Mouse (Mus musculus): ENCODE results near the gene Bsn. TPM values are rescaled to one million over a fixed set of nuclear protein-coding genes. Genes with fewer than 3 reads are reported as not detected.
A peak's percentile ranks its signal among the peaks of the same experiment; 100 is the strongest.
"Not testable (repeated sequence)": the region's sequence is repeated elsewhere in the genome, so short reads cannot be mapped to it uniquely, and the experiment has no call there.

Gene Bsn
- polyA plus RNA-seq, 1 experiment from 2014 or later = 0.24 TPM

GRCm38 (mm10) chr9:108201160-108201559, 11.0 kb upstream of the Bsn start:
- Histone ChIP-seq H3K4me3 (ENCODE audit: low read depth, low read length) (no peak overlapping the region), H3K4me2 (peak overlapping the region; percentile 56), H3K27me3 (ENCODE audit: insufficient read depth, low read length) (no peaks in the 10 kb centered on the region), H3K4me1 (ENCODE audit: insufficient read depth) (0 out of 2 replicates have a peak, but pooled peaks cover 2% of the 10 kb centered on the region), H3K9ac (peak overlapping the region; percentile 32; the same call in 1 of the 2 replicates), H3K27ac (ENCODE audit: low read depth) (no peak overlapping the region), H3K9me3 (ENCODE audit: low read depth, low read length) (no peaks in the 10 kb centered on the region), H3K36me3 (ENCODE audit: insufficient read depth) (peaks cover 3% of the 10 kb centered on the region)
- DNase-seq (peak; percentile 97), ATAC-seq (ENCODE audit: insufficient read depth) (peak; percentile 97)
- peak; percentile 82 for TF ChIP-seq CTCF (IDR thresholded peaks at IDR 0.05; ENCODE audit: low read depth)
- WGBS = under 1% methylated on average over 13 of the region's 13 CpGs

GRCm38 (mm10) chr9:108198621-108199020, 8.4 kb upstream of the Bsn start:
- no peak for TF ChIP-seq CTCF (IDR thresholded peaks at IDR 0.05; ENCODE audit: low read depth)
- H3K27me3 ChIP-seq (ENCODE audit: insufficient read depth, low read length) = no peaks in the 10 kb centered on the region
- no peak overlapping the region for H3K4me2 ChIP-seq
- H3K36me3 ChIP-seq (ENCODE audit: insufficient read depth) = no peaks in the 10 kb centered on the region
- 0 out of 2 replicates have a peak, but pooled peaks cover 2% of the 10 kb centered on the region for H3K4me1 ChIP-seq (ENCODE audit: insufficient read depth)
- no peak overlapping the region for H3K27ac ChIP-seq (ENCODE audit: low read depth)
- ATAC-seq (ENCODE audit: insufficient read depth) (no peak), DNase-seq (no peak)
- H3K9ac ChIP-seq = no peak overlapping the region
- WGBS = 60% methylated on average over 4 of the region's 4 CpGs
- H3K9me3 ChIP-seq (ENCODE audit: low read depth, low read length) = no peaks in the 10 kb centered on the region
- H3K4me3 ChIP-seq (ENCODE audit: low read depth, low read length) = no peak overlapping the region

GRCm38 (mm10) chr9:108196920-108197677, 6.9 kb upstream of the Bsn start:
- H3K27ac ChIP-seq (ENCODE audit: low read depth) = no peak overlapping the region
- H3K4me2 ChIP-seq = peak overlapping the region; percentile 48
- ATAC-seq (ENCODE audit: insufficient read depth) (no peak), DNase-seq (peak; percentile 63)
- H3K4me1 ChIP-seq (ENCODE audit: insufficient read depth) = 0 out of 2 replicates have a peak, but pooled peaks cover 2% of the 10 kb centered on the region
- no peak for TF ChIP-seq CTCF (IDR thresholded peaks at IDR 0.05; ENCODE audit: low read depth)
- peak overlapping the region; percentile 23; the same call in 1 of the 2 replicates for H3K9ac ChIP-seq
- H3K4me3 ChIP-seq (ENCODE audit: low read depth, low read length) = no peak overlapping the region
- no peaks in the 10 kb centered on the region for H3K27me3 ChIP-seq (ENCODE audit: insufficient read depth, low read length)
- no peaks in the 10 kb centered on the region for H3K9me3 ChIP-seq (ENCODE audit: low read depth, low read length)
- H3K36me3 ChIP-seq (ENCODE audit: insufficient read depth) = no peaks in the 10 kb centered on the region
- 28% methylated on average over 24 of the region's 24 CpGs for WGBS

- H3K9ac ChIP-seq; DNase-seq; H3K9me3 ChIP-seq (ENCODE audit: low read depth, low read length); H3K36me3 ChIP-seq (ENCODE audit: insufficient read depth); H3K27ac ChIP-seq (ENCODE audit: low read depth); H3K27me3 ChIP-seq (ENCODE audit: insufficient read depth, low read length); H3K4me2 ChIP-seq; ATAC-seq (ENCODE audit: insufficient read depth); H3K4me1 ChIP-seq (ENCODE audit: insufficient read depth); H3K4me3 ChIP-seq (ENCODE audit: low read depth, low read length): not testable (repeated sequence)
- WGBS = 63% methylated on average over 6 of the region's 6 CpGs
- peak; percentile 29; the same call in 1 of the 2 replicates for TF ChIP-seq CTCF (IDR thresholded peaks at IDR 0.05; ENCODE audit: low read depth)
Measured at GRCm38 (mm10) chr9:108196222-108196621, 6.0 kb upstream of the Bsn start.

- peak overlapping the region; percentile 58 for H3K4me3 ChIP-seq (ENCODE audit: low read depth, low read length)
- no peak for ATAC-seq (ENCODE audit: insufficient read depth)
- no peak for DNase-seq
- no peak for TF ChIP-seq CTCF (IDR thresholded peaks at IDR 0.05; ENCODE audit: low read depth)
- H3K36me3 ChIP-seq (ENCODE audit: insufficient read depth) = no peaks in the 10 kb centered on the region
- H3K4me1 ChIP-seq (ENCODE audit: insufficient read depth) = no peaks in the 10 kb centered on the region
- H3K27ac ChIP-seq (ENCODE audit: low read depth) = no peak overlapping the region
- peaks cover 16% of the 10 kb centered on the region; the same call in 1 of the 2 replicates for H3K27me3 ChIP-seq (ENCODE audit: insufficient read depth, low read length)
- H3K4me2 ChIP-seq = peak overlapping the region; percentile 97; the same call in 1 of the 2 replicates
- no peaks in the 10 kb centered on the region for H3K9me3 ChIP-seq (ENCODE audit: low read depth, low read length)
- H3K9ac ChIP-seq = no peak overlapping the region
- WGBS = 42% methylated on average over 5 of the region's 5 CpGs
Measured at GRCm38 (mm10) chr9:108189488-108189786, 747 bp downstream of the Bsn start.

- Histone ChIP-seq H3K27me3 (ENCODE audit: insufficient read depth, low read length) (peaks cover 16% of the 10 kb centered on the region; the same call in 1 of the 2 replicates), H3K9me3 (ENCODE audit: low read depth, low read length) (no peaks in the 10 kb centered on the region), H3K4me3 (ENCODE audit: low read depth, low read length) (no peak overlapping the region), H3K4me2 (no peak overlapping the region), H3K9ac (no peak overlapping the region), H3K36me3 (ENCODE audit: insufficient read depth) (no peaks in the 10 kb centered on the region), H3K27ac (ENCODE audit: low read depth) (no peak overlapping the region), H3K4me1 (ENCODE audit: insufficient read depth) (no peaks in the 10 kb centered on the region)
- no peak for TF ChIP-seq CTCF (IDR thresholded peaks at IDR 0.05; ENCODE audit: low read depth)
- ATAC-seq (ENCODE audit: insufficient read depth) (no peak), DNase-seq (no peak)
- 79% methylated on average over 7 of the region's 7 CpGs for WGBS
Measured at GRCm38 (mm10) chr9:108189023-108189422, 1.2 kb downstream of the Bsn start.

GRCm38 (mm10) chr9:108188511-108188910, 1.7 kb downstream of the Bsn start:
- no peak for DNase-seq
- H3K4me1 ChIP-seq (ENCODE audit: insufficient read depth) = no peaks in the 10 kb centered on the region
- no peak for ATAC-seq (ENCODE audit: insufficient read depth)
- H3K36me3 ChIP-seq (ENCODE audit: insufficient read depth) = no peaks in the 10 kb centered on the region
- no peaks in the 10 kb centered on the region for H3K9me3 ChIP-seq (ENCODE audit: low read depth, low read length)
- H3K4me3 ChIP-seq (ENCODE audit: low read depth, low read length) = no peak overlapping the region
- no peak overlapping the region for H3K4me2 ChIP-seq
- no peak for TF ChIP-seq CTCF (IDR thresholded peaks at IDR 0.05; ENCODE audit: low read depth)
- H3K27ac ChIP-seq (ENCODE audit: low read depth) = no peak overlapping the region
- H3K9ac ChIP-seq = no peak overlapping the region
- 74% methylated on average over 8 of the region's 8 CpGs for WGBS
- peaks cover 16% of the 10 kb centered on the region; the same call in 1 of the 2 replicates for H3K27me3 ChIP-seq (ENCODE audit: insufficient read depth, low read length)

Data from lung, embryonic 14.5 days (tissue).